Mouse (Mus musculus): ENCODE results near the gene Arhgef39.
"Not testable (repeated sequence)": the region's sequence is repeated elsewhere in the genome, so short reads cannot be mapped to it uniquely, and the experiment has no call there.

Gene Arhgef39

DNA sequence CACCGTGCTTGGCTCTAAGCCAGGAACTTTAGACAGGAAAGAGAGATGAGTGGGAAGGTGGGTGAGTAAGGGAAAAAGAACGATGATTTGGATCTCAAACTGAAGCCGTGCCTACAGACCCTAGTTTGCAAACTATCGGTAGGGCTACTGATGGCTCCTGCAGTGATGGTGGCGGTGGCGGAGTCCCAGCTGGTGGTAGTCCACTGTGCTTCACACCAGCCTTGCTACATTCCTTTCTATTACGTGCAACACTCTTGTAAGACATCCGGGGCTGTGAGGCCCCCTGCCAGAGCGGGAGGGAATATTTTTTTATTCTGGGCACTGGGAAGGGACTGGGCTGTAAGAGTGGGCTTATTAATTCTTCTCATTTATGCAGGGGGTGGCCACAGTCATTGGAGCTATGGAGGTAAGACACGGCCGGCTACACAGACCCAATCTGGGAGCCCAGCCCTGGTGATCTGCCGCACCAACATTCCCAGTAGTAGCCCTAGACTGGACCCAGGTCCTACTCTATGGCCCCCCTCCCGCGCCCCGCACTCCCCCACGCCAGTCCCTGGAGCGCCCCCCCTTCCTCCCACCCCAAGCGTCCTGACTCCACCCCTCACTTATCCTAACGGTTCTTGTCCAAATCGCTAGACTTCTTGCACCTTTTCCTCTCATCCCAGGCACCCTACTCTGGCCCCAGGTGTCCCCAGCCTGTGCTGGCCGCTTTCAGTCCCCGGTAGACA lies 8.6 kb upstream of the Arhgef39 start:
- DNase-seq (ENCODE audit: inconsistent ontology term): peak; percentile 29

GRCm38 (mm10) chr4:43506536-43507185 lies 7.2 kb upstream of the Arhgef39 start, which contains the start of gene Car9:
Gene Car9 (plus strand): TSS chr4:43506966.
- DNase-seq (ENCODE audit: inconsistent ontology term): peak; percentile 17

DNA sequence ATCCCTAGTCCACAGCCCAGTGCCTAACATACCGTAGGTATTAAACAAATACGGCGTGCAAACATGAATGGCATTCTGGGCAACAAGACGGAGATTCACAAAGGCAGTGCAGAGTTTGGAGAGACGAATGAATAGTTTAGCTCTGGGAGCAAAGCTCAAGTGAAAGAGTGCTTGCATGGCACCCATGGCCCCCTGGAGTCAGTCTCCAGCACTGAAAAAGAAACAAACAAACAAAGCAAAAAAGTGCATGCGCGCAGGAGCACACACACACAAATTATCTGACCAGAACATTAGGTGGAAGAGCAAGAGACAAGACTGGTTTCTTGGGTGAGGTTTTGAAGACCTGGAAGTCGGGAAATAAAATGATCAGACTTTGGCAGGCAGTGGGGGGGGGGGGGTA lies 6.6 kb upstream of the Arhgef39 start:
- DNase-seq (ENCODE audit: inconsistent ontology term): no peak

DNA sequence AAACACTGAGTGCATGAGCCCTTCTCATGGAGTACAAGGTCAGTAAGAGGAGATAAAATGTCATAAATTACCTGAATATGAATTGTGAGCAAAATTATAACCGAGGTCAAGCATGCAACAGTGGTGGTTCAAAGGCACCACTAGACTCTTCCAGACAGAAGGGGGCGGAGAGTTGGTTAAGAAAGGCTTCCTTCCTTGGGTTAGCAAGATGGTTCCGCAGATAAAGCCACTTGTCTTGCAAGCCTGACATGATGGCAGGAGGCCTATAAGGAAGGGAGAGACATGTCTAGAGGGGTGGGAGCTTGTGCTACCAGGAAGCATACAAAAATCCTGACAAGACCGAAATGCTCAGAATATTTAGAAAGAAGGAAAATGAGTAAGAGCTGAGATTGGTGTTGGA lies 4.8 kb upstream of the Arhgef39 start:
- no peak for DNase-seq (ENCODE audit: inconsistent ontology term)

DNA sequence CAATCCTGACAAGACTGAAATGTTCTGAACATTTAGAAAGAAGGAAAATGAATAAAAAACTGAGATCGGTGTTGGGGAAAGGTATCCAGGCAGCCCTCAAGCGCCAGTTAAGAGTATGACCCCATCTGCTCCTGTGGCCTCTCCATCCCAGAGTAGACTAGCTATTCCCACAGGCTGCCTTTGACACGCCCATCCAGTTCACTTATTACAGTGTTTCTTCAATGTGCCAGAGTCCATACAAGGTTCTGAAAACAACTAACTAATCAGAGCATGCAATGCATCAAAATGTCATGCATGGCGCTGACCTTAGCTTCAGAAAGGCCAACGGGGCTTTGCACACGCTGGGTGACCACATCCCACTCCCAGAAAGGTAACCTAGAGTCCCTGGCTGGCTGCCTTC lies 4.0 kb upstream of the Arhgef39 start:
- no peak for DNase-seq (ENCODE audit: inconsistent ontology term)

DNA sequence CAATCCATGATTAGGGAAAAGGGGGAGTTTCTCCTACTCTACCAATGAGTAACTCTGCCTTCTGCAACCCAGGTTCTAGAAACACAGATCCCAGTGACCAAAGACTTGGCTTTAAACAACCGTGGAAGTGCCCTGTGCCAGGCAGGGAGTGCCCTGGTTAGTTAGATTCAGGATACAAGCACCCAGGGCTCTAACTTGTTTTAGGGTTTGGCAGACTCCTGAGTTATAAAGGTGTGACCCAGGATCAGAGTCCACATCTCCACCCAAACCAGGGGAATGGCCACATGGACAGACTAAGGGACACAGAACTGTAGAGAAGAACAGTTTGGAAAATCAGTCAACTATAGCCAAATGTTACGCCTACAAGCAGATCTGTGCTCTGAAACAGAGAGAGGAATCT lies 3.5 kb upstream of the Arhgef39 start:
- no peak for DNase-seq (ENCODE audit: inconsistent ontology term)

- no peak for DNase-seq (ENCODE audit: inconsistent ontology term)
Measured at GRCm38 (mm10) chr4:43498983-43499382, 512 bp downstream of the Arhgef39 start.

DNA sequence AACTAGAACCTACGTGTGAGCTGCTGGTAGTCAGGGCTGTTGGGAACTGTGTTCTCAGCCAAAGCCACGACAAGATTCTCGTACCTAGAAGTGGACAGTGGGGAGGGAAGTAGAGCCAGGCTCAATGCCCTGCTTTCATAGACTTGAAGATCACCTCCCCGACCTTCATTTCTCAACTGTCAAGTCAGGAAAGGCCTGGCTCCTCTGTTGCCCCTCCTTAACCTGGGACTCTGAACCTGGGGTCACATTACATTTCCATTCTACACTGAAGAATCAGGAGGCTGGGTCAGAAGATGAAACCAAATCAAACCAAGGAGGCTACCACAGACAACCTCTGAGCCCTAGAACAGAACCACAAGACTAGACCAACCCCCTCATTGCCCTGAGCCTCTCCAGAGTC lies 1.5 kb downstream of the Arhgef39 start:
- DNase-seq (ENCODE audit: inconsistent ontology term): no peak

DNA sequence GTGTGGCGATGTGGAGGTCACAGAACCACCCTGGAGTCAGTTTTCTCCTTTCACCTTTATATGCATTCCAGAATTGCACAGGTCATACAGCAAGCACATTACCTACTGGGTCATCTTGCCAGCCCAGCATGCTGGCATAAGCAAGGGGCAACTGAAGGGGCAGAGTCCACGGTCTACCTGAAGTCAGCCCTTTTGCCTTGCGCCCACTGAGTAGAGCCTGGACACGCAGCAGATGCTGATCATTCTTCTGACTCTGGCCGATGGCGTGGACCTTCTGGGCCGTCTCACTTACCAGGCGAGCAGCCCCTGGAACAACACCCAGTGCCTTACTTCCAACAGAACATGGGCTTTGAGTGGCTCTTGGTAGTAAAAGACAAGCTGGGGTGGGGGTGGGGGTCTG lies 2.1 kb downstream of the Arhgef39 start:
- DNase-seq (ENCODE audit: inconsistent ontology term): no peak

GRCm38 (mm10) chr4:43496587-43496986 lies 2.9 kb downstream of the Arhgef39 start:
- no peak for DNase-seq (ENCODE audit: inconsistent ontology term)

DNA sequence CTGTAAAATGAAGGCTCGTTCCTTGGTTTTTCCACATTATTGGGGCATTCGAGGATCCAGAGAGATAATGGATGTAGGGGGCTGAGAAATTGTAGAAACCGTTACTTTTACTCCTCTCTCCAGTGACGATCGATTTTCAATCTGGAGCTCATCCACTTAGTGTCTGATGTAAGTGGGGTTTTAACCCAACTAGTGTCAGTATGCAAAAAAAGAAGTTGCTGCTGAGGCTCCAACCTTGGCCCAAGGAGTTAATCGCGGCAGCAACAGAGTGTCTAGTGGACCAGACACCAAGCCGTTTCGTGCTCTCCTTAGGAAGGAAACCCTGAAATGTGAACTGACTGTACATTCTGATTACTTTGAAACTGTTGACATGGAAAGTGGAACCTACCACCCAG lies 5.7 kb downstream of the Arhgef39 start:
- DNase-seq (ENCODE audit: inconsistent ontology term): no peak

DNA sequence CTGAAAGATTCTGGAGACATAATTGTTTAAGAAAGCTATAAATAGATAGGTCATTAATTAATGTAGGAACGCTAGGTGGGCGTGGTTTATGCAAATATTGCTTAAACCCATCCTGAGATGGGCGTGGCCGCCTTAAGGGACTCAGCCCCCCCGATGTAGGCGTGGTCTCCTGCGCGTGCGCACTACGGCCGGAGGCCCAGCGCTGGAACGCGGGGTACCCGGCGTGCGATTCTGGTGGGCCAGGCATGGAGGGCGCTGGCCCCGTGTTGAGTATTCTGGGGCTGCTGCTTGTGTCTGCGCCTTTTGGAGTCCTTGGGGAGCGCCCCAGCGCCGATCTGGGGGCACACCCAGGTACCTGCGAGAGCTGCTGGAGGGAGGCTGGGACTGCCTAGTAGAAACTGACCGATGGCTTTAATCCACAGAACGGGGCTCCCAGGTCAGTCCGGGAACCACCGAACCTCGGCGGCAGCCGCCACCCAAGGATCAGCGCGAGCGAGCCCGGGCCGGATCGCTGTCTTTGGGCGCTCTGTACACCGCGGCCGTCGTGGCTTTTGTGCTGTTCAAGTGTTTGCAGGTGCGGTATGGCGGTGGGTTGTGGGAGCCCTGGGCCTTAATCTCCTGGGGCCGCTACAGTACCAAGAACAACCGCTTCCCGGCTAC lies 6.2 kb downstream of the Arhgef39 start:
- peak; percentile 96 for DNase-seq (ENCODE audit: inconsistent ontology term)

- DNase-seq (ENCODE audit: inconsistent ontology term): peak; percentile 97
Measured at GRCm38 (mm10) chr4:43492821-43493185, 6.7 kb downstream of the Arhgef39 start, which contains the start of gene Ccdc107. Gene Ccdc107 (plus strand): TSS chr4:43492900.

DNA sequence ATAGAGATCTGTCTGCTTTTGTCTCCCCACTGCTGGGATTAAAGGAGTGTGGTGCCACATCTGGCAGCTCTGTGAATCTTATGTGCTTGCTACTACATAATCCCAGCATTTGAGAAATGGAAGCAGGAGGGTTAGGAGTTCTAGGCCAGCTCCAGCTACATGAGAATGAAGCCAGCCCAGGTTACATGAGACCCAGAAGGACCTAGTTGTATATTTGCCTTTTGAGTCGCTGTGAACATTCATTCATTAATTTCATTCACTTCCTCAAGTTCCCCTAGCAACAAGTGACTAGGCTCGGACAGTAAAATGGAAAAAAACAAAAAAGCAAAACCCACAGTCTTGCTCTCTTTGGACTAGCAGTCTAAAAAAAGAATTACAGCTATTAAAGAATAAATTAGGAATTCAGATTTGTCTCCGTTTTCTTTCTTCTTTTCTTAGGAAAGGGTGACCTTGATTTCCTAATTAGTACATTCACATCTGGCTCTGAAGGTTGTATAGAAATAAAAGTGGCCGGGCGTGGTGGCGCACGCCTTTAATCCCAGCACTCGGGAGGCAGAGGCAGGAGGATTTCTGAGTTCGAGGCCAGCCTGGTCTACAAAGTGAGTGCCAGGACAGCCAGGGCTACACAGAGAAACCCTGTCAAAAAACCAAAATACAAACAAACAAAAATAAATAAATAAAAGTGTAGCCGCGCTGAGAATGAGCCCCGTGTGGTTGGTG lies 7.2 kb downstream of the Arhgef39 start:
- peak; percentile 57 for DNase-seq (ENCODE audit: inconsistent ontology term)

DNA sequence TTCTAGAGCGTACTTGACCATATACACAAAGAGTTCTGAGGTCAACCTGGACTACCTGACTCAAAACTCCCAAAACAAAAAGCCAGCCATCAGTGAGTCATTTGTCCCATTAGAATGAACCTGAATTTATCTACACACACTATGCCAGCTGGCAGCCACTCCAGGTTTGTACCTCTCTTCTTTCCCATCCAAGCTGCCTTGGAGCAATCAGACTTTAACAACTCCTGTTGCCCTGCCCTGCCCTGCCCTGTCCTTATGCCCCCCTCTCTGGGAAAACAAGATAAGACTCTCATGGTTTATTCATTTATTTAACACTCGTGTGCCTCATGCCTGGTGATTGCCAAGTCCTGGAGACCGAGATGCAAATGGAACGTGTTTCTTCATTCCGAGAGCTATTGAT lies 8.7 kb downstream of the Arhgef39 start:
- no peak for DNase-seq (ENCODE audit: inconsistent ontology term)

DNA sequence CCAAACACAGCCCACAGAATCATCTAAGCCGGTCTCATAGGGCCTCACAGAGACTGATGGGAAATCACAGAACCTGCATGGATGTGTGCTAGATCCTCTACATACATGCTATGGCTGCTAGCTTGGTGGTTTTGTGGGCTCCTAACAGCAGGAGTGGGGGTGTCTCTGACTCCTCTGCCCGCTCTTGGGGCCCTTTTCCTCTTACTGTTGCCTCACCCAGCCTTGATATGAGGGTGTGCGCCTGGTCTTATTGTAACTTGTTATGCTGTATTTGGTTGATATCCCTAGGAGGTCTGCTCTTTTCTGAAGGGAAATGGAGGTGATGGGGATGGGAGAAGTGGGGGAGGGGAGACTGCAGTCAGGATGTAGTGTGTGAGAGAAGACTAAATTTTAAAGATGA lies 9.9 kb downstream of the Arhgef39 start:
- no peak for DNase-seq (ENCODE audit: inconsistent ontology term)

- not testable (repeated sequence) for DNase-seq (ENCODE audit: inconsistent ontology term)
Measured at GRCm38 (mm10) chr4:43485666-43486065, 13.8 kb downstream of the Arhgef39 start.

DNA sequence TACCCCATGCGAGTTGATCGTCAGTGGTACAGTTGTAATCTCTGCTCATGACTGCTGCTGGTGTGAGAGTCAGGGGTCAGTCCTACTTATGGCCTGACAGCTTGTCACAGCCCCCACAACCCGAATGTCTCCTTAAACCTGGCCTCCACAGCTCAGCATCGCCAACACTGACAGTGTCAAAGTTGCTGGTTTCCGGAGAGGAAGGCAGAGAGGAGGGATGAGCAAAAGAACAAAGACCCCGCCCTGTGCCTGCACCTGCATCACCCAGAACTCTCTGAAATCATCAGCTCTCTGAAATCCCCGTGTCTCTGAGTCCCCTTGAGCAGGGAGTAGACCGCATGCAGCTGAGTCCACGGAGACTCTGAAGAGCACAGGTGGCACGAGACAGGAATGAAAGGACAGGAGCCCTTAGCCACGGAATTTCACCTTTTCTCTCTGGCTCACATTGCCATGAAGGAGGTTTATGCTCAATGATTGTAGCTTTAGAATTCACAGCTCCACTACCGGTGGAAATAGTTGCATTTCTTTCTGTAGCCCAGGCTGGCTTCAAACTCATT lies 15.9 kb downstream of the Arhgef39 start, which contains the start of gene Sit1:
Sit1 (minus strand) TSS at position 200 of the 557 bp plus-strand sequence.
- DNase-seq (ENCODE audit: inconsistent ontology term): no peak

GRCm38 (mm10) chr4:43482591-43482990 lies 16.9 kb downstream of the Arhgef39 start:
- no peak for DNase-seq (ENCODE audit: inconsistent ontology term)

DNA sequence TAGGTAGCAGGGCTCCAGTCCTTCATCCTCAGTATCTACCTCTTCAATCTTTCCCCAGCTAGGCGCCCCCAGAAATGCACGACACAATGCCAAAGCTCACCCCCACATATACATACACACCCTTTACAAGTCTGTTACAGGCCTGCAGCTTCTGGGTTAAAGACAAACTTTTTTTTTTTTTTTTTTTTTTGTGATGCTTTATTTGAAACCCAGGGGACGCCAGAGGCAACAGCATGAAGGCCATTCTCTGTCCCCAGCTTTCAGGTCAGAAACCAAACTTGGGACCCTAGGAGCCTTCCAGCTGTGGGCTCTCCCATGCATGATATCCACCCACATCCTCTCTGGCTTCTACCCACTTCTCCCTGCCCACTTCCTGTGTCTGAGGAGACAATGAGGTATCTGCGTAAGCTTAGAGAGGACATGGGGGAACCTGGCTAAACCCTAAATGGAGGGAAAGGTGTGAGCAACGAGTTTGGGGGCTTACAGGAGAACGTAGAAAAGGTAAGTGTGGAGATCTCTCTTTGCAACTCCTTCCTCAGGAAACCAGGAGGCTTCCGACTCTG lies 17.5 kb downstream of the Arhgef39 start:
- DNase-seq (ENCODE audit: inconsistent ontology term): no peak

DNA sequence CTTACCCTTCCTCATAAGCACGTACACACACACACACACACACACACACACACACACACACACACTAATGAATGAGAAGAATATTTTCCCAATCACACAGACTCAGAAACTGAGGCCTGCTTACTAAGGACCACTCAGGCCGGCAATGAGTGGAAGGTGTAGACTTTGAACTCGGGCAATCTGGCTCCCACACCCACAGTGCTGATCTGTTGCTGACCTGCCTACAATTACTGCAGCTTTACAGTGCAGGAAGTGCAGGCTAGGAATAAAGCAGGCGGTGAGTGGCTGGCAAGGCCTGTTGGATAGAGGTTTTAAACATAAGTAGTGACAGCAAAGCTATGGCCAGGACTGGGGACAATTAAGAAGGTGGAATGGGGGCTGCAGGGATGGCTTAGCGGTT lies 18.5 kb downstream of the Arhgef39 start:
- DNase-seq (ENCODE audit: inconsistent ontology term): no peak

Data from Muller cell, postnatal 12 days (primary cell).